Mouse (Mus musculus): ENCODE data around the gene Zfp942. TPM values are rescaled to one million over a fixed set of nuclear protein-coding genes. Genes with fewer than 3 reads are reported as not detected.
"Not testable (repeated sequence)": the region's sequence is repeated elsewhere in the genome, so short reads cannot be mapped to it uniquely, and the experiment has no call there.

The Zfp942 gene
- total RNA-seq (2021) = 10 to 100 TPM; 17.2 to 19.0 TPM

DNA sequence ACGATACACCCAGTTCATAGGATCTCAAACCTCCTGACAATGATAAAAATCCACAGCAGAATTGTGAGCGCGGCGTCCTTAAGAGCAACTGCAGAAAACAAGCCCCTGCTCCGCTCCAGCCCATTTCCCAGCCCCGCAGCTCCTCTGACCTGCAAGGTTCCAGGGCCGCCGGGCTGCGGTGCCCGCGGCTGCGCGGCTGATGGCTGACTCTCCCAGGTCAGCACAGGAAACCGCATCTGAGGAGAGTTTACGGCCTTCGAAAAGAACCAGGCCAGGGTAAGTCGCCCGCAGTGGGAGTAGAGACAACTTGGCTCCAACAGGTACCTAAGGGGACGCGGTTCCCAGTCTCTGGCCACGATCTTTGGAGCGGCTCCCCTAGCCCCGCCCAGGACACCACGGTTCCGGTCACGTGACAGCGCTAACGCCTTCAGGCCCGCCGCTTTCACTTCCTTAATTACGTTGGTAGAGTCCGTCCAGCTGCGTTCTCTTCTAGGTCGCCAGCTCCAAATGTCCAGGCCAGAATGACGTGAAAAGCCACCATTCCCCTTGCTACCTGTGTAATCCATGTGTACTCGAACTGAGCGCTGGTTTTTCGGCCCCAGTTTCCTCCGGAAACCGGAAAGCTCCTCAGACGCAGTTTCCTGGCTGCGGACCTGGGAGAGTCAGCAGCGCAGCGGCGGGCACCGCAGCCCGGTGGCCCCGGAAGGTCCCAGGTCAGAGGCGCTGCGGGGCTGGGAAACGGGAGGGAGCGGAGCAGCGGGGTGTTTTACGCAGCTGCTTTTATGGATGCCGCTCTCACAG is at the start of gene Zfp942, which contains the start of gene Zfp943:
Gene Zfp942 (minus strand): TSS at position 358 of the 801 bp plus-strand sequence.
Gene Zfp943 (plus strand): TSS at position 446 of the 801 bp plus-strand sequence.
- intact Hi-C loops (cut with DNase I) = not testable (repeated sequence)
- DNase-seq = peak; percentile 60

DNA sequence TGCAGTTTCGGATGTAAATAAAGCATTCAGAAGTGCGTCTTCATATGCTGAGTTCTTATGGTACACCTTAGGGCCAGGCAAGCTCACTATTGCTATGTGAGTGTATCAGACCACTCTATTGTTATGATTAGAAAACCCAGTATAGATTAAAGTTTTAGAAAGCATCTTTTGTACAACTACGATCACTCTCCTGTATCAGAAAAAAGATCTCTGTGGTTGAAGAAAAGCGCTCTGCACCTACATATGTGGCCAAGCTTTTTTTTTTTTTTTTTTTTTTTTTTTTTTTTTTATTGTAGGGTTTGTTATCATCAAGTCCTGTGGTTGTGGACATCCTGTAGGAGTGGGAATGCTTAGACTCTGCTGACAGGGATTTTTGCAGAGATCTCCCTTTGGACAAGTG is 1.0 kb upstream of the Zfp942 start:
- intact Hi-C loops (cut with DNase I) = no loop called here
- DNase-seq = no peak

GRCm38 (mm10) chr17:21909456-21910052 is 52.7 kb downstream of the Zfp942 start, which contains the start of gene Zfp995:
Zfp995 (minus strand) TSS chr17:21909926.
- peak; percentile 59 for DNase-seq
- intact Hi-C loops (cut with DNase I) = not testable (repeated sequence)

DNA sequence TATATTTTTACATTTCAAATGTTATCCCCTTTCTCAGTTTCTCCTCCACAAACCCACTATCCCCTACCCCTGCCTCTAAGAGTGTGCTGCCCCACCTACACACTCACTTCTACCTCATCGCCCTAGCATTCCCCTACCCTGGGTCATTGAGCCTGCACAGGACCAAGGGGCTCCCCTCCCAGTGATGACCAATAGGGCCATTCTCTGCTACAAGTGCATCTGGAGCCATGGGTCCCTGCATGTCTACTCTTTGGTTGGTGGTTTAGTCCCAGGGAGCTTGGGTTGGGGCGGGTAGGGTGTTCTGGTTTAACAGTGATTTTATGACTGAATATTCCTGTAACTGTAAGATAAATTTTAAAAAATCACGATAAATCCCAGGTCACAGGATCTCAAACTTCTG is 53.2 kb downstream of the Zfp942 start:
- DNase-seq = no peak
- intact Hi-C loops (cut with DNase I) = no loop called here

Other genes with a start within 250 kb of the Zfp942 start
- 10 to 100 TPM; 10.1 to 14.6 TPM for gene Zfp229, start 231.7 kb downstream of the Zfp942 start, total RNA-seq (2021)
- 1 to 10 TPM; 1.5 to 1.8 TPM for gene Zfp820, start 116.7 kb downstream of the Zfp942 start, total RNA-seq (2021)
- 1 to 10 TPM; 5.9 to 6.5 TPM for gene Zfp995, start 52.5 kb downstream of the Zfp942 start, total RNA-seq (2021)
- 10 to 100 TPM; 16.2 to 17.9 TPM for gene Zfp943, start 88 bp upstream of the Zfp942 start, total RNA-seq (2021)
- 1 to 10 TPM; 1.2 TPM for gene Zfp947, start 203.7 kb upstream of the Zfp942 start, total RNA-seq (2021)